Mouse (Mus musculus): ENCODE measurements around the gene Pcmt1.

The Pcmt1 gene

DNA sequence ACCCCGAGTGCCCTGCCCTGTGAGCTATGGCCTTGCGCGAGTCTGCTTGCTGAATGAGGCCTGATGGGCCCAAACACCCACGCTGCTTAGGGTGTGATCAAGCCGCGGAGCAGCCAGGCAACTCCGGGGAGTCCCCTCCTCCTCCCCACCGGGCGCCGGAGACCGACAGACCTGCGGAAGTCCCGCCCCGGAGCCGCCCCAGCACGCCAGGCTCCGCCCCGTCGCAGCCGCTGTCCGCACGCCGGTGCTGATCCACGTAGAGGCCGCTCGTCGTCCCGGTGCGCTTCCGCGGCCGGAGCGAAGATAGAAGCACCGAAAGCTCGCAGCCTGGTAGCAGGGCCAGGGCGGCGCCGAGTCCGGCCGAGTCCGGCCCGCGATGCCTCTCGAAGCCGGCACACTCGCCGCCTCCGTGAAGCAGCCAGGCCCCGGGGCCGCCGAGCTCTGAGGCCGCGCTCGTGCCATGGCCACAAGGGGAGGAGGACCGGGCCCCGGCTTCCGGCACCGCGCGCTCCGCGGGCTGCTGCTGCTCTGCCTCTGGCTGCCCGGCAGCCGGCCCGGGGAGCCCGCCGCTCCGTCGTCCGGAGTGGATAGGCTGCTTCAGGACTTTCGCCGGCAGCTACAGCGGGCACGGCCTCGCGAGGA lies 91.2 kb downstream of the Pcmt1 start, which contains the start of gene Lrp11:
Lrp11 (plus strand) TSS at position 209 of the 642 bp plus-strand sequence.
- peak; percentile 86 to 88 for DNase-seq (ENCODE audit: low spot score in 2 of 2)

DNA sequence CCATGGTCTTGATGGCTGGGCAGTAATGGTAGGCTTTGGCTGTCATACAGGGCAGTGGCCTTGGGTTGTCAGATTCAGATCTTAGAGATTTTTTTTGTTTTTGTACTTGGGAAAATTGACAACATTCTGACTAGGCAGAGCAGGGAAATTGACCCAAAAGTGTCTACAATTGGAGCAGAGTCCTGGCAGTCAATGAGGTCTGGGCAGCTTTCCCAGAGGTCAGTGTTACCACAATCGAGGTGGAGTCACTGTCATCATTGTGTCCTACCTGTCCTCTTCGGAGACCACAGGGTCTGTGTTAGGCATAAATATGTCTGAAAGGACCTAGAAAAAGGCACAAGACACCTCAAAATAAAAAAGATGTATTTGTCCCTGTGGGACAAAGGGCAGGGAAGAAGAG lies 94.2 kb downstream of the Pcmt1 start:
- DNase-seq (ENCODE audit: low spot score in 2 of 2), result no peak

DNA sequence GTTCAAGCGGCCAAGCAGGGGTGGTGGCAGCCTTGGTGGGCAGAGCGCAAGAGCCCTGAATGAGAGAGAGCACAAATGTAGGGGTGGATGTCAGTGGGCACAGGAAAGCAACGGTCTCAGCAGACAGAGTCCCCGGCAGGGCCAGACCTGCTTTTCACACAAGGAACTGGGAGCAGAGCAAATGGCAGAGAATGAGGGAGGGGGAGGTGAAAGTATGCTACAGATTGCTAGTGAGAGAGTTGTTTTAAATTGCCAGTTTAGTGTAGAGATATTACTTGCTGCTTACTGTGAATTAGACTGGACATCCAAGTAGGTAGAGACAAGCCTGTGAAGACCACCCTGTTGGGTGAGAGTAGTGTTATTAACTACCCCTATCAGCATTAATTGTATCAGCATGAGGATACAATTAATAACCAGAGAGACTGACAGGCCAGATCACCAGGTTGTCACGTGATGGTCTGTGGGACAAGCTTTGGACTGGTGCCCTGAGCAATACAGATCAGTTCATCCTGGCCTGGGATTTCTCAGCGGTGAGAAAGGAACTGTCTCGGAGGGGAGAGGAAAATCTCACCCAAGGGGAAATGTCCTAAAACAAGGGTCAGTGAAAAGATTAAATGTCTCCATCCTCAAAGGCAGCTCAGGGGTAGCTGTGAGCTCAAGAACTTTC lies 97.9 kb downstream of the Pcmt1 start:
- DNase-seq (ENCODE audit: low spot score in 2 of 2), result no peak

- DNase-seq (ENCODE audit: low spot score in 2 of 2), result no peak
Measured at GRCm38 (mm10) chr10:7582157-7582890, 98.6 kb downstream of the Pcmt1 start.

DNA sequence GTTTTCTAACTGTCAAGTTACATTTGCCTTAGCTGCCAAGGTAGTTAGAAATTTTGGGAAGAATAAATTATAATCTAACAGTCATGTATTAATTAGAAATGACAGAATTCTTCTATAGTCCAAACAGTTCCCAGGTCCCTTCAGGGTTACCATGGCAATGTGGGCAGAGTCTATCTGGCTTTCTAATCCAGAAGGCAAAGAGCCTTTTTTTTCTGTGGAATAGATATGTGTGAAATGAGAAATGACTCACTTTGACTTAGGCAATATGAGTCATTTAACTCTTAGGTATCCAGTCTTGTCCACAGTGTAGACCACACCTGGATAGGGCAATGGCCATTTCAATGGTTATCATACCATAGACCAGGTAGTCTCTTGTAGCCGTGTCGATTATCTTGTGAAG lies 99.5 kb downstream of the Pcmt1 start:
- no peak for DNase-seq (ENCODE audit: low spot score in 2 of 2)
